Mouse (Mus musculus) heart, embryonic 14.5 days (tissue): ENCODE data around the gene Tcf15. TPM values are rescaled to one million over a fixed set of nuclear protein-coding genes. Genes with fewer than 3 reads are reported as not detected.

Experiments
- ATAC-seq: fragments of 200-750 bp; cut with Nextera tagmentation; 2 replicates; pipeline ENCODE4 v1.8.0; 2017; ENCODE audit warnings: low read depth, moderate TSS enrichment; ENCODE audit not compliant: insufficient number of reproducible peaks, insufficient read depth, low FRiP score
- H3K27ac ChIP-seq, 2 experiments: fragments of 200-500 bp in 1 of 2; fragments of 300-500 bp in 1 of 2; sonication (generic) in 1 of 2; replicated peaks in 1 of 2; 2 replicates each; pipeline ENCODE4 v1.5.1; 2012 to 2014; ENCODE audit warnings: low read depth in 2 of 2, low read length in 2 of 2, control low read depth in 1 of 2, mild to moderate bottlenecking in 1 of 2, mixed read lengths in 1 of 2; ENCODE audit not compliant: control insufficient read depth in 1 of 2, insufficient read depth in 1 of 2
- H3K27me3 ChIP-seq: fragments of 300-500 bp; sonication (generic); 2 replicates; pipeline ENCODE4 v1.6.1; 2014; ENCODE audit warnings: mild to moderate bottlenecking, low read length, control low read depth; ENCODE audit not compliant: control insufficient read depth, insufficient read depth
- H3K36me3 ChIP-seq: fragments of 300-500 bp; sonication (generic); 2 replicates; pipeline ENCODE4 v1.6.1; 2014; ENCODE audit warnings: mild to moderate bottlenecking, control low read depth, low read length, mixed read lengths; ENCODE audit not compliant: control insufficient read depth, insufficient read depth
- H3K4me1 ChIP-seq, 2 experiments: fragments of 200-500 bp in 1 of 2; fragments of 300-500 bp in 1 of 2; sonication (generic) in 1 of 2; 2 replicates each; pipeline ENCODE4 v1.6.1; 2012 to 2014; ENCODE audit warnings: low read length in 2 of 2, control low read depth in 1 of 2, mixed read lengths in 1 of 2; ENCODE audit not compliant: control insufficient read depth in 2 of 2, insufficient read depth in 2 of 2
- H3K4me2 ChIP-seq: fragments of 300-500 bp; sonication (generic); 2 replicates; pipeline ENCODE4 v1.6.1; 2014; ENCODE audit warnings: mild to moderate bottlenecking, low read length
- H3K4me3 ChIP-seq, 2 experiments: fragments of 200-500 bp in 1 of 2; fragments of 300-500 bp in 1 of 2; sonication (generic) in 1 of 2; 2 replicates each; pipeline ENCODE4 v1.5.1; 2012 to 2014; ENCODE audit warnings: low read length in 2 of 2, mild to moderate bottlenecking in 2 of 2, control low read depth in 1 of 2, low read depth in 1 of 2, moderate library complexity in 1 of 2; ENCODE audit not compliant: control insufficient read depth in 1 of 2, insufficient read depth in 1 of 2
- H3K9ac ChIP-seq: fragments of 300-500 bp; sonication (generic); 2 replicates; pipeline ENCODE4 v1.6.1; 2014; ENCODE audit warnings: mild to moderate bottlenecking, low read length
- H3K9me3 ChIP-seq: fragments of 300-500 bp; sonication (generic); 2 replicates; pipeline ENCODE4 v1.6.1; 2016; ENCODE audit warnings: low read length, control low read depth; ENCODE audit not compliant: control insufficient read depth
- WGBS: fragments of 180-500 bp; shearing (Covaris S2); extraction: QIAGEN DNeasy Blood & Tissue Kit; methylation state at CpG from one replicate; pipeline ENCODE4 v1.1.7; 2014; 5-methylcytosine and 5-hydroxymethylcytosine counted together
- polyA plus RNA-seq: library from polyadenylated mRNA; unstranded; fragments of >200 nt; fragmentation: Nextera tagmentation; extraction: Ambion mirVana; gene quantifications from 2 replicates; pipeline ENCODE4 v1.2.1, GENCODE M21; 2014

Tcf15 gene
- polyA plus RNA-seq, 1 experiment from 2014 or later: 16.0 TPM

DNA sequence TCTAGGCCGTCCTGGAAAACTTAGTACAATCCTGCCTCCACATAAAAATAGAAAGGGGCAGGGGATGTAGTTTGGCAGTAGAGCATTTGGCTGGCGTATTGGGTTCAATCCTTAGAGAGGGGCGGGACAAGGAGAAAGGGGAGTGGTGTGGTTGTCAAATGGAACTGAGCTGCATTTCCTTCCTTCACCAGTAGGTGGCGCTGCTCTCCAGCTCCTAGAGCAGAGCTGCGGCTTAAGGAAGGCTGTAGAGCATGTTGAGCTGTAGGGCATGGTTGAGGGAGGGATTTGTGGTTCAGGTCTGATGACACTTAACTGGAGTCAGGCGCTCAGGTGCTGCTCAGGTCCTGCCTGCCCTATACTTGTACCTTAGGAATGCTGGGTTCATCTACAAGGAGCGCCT, 31.4 kb upstream of the Tcf15 start:
- Histone ChIP-seq H3K4me2 (peak overlapping the region; percentile 25; the same call in 1 of the 2 replicates), H3K27ac (no peak overlapping the region), H3K4me1 (peaks cover 2 to 16% of the 10 kb centered on the region in 2 experiments; a peak in 3 of 4 replicates), H3K9ac (no peak overlapping the region), H3K9me3 (no peaks in the 10 kb centered on the region), H3K36me3 (no peaks in the 10 kb centered on the region), H3K27me3 (peaks cover 21% of the 10 kb centered on the region), H3K4me3 (no peak overlapping the region)
- ATAC-seq: peak; percentile 69; the same call in 1 of the 2 replicates
- WGBS: 8% methylated on average over 7 of the region's 7 CpGs

DNA sequence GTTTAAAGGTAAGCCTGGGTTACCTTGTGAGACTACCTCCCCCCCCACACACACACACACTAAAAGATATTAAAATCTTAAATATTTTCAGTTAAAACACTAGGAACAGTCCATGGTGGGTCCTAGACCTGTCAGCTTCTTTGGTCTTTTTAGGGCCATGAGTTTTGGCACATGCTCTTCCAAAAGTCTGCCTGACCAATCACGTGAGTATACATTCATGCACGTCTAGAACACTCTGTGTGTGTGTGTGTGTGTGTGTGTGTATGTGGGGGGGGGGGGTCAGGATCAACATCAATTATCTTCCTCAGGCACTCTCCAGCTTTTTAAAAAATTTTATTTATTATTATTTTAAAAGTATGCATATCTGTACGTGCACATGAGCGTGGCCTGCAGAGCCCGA, 30.9 kb upstream of the Tcf15 start:
- 83% methylated on average over 5 of the region's 5 CpGs for WGBS
- Histone ChIP-seq H3K36me3 (no peaks in the 10 kb centered on the region), H3K9me3 (no peaks in the 10 kb centered on the region), H3K4me1 (peaks cover 2 to 16% of the 10 kb centered on the region in 2 experiments; a peak in 3 of 4 replicates), H3K27me3 (peaks cover 21% of the 10 kb centered on the region), H3K4me3 (no peak overlapping the region), H3K4me2 (no peak overlapping the region), H3K9ac (no peak overlapping the region), H3K27ac (no peak overlapping the region)
- no peak for ATAC-seq

DNA sequence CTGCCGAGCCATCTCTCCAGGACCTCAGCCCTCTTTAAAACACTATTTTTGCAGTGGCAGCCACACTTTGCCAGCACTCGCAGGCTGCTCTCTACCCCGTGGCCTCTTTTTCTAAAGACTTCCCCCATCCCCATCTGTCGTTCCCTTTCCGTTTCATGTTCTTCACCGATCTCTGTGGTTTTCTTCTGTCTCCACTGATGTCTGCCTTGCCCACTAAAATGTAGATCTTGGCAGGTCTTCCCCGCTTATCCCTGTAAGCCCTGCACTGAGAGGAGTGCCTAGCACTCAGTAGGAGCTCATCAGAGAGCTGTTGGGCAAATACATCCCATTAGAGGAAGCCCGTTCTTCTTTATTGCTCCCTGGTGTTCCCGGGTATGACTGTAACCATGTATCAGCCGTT, 30.4 kb upstream of the Tcf15 start:
- no peak overlapping the region for H3K4me3 ChIP-seq
- ATAC-seq: no peak
- no peaks in the 10 kb centered on the region for H3K9me3 ChIP-seq
- H3K4me2 ChIP-seq: no peak overlapping the region
- no peaks in the 10 kb centered on the region for H3K36me3 ChIP-seq
- H3K4me1 ChIP-seq: peaks cover 2 to 16% of the 10 kb centered on the region in 2 experiments; a peak in 3 of 4 replicates
- WGBS: 63% methylated on average over 10 of the region's 10 CpGs
- no peak overlapping the region for H3K9ac ChIP-seq
- peaks cover 21% of the 10 kb centered on the region for H3K27me3 ChIP-seq
- H3K27ac ChIP-seq: no peak overlapping the region

DNA sequence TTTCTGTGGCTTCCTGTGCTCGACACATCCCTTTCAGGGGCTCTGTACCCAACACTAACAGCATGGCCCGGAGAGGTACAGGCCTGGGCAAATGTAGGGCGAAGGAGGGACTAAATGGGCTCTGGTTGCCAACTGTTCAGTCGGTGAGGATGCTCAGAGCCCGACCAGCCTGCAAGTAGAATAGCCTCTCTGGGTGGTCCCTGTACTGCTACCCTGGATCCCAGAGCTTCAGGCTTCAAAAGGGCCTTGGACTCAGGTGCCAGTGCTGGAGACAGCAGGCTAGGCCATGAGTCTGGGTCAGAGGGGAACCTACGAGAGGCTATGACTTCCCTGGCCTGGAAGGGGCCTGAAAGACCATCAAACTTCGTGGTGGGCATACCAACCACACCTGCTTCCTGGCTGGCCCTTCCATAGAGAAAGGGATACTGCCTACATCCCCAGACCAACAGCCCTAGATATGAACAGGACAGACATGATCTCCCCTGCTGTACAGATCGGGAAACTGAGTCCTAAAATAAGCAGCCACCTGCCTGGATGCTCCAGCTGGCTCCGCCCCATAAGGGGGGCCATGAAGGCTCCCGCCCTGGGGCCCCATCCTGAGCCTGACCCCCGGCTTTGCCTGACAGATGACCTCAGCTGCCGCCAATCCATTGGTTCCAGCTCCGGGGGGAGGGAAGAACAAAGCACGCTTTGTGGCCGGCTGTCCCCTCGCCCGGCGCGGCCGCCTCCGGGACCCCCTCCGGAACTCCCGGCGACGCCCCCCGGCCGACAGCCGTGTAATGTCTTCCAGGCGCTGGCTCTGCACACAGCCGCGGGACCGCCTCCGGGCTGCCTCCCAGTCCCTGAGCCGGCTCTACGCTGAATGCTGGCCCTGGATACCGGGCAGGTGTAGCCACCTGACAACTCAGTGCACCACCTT, 29.0 kb upstream of the Tcf15 start:
- no peak for ATAC-seq
- Histone ChIP-seq H3K27ac (no peak overlapping the region), H3K4me3 (peak overlapping the region in 1 of 2 experiments; percentile 21; a peak in 2 of 4 replicates), H3K4me2 (peak overlapping the region; percentile 57), H3K4me1 (peaks cover 2 to 16% of the 10 kb centered on the region in 2 experiments; a peak in 3 of 4 replicates), H3K27me3 (peaks cover 21% of the 10 kb centered on the region), H3K9ac (peak overlapping the region; percentile 46; the same call in 1 of the 2 replicates), H3K36me3 (no peaks in the 10 kb centered on the region), H3K9me3 (no peaks in the 10 kb centered on the region)
- WGBS: 17% methylated on average over 36 of the region's 36 CpGs

DNA sequence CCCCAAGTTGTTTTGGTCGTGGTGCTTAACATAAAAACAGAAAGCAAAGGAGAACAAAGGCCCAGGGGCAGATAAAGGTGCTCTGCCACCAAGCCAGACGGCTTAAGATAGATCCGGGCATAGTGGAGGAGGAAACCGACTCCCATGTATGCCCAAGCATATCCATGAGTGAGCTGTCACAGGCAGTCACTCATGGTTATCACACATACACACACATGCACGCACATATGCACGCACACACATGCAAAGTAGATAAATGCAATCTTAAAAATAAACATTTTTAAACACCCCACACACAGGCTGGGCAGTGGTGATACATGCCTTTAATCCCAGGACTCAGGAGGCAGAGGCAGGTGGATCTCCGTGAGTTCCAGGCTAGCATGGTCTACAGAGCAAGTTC, 25.7 kb upstream of the Tcf15 start:
- Histone ChIP-seq H3K9me3 (no peaks in the 10 kb centered on the region), H3K4me3 (no peak overlapping the region), H3K4me2 (no peak overlapping the region), H3K36me3 (no peaks in the 10 kb centered on the region), H3K4me1 (peaks cover 0 to 8% of the 10 kb centered on the region in 2 experiments; a peak in 3 of 4 replicates), H3K27ac (no peak overlapping the region), H3K27me3 (peaks cover 24% of the 10 kb centered on the region), H3K9ac (no peak overlapping the region)
- ATAC-seq: no peak
- 65% methylated on average over 7 of the region's 7 CpGs for WGBS

DNA sequence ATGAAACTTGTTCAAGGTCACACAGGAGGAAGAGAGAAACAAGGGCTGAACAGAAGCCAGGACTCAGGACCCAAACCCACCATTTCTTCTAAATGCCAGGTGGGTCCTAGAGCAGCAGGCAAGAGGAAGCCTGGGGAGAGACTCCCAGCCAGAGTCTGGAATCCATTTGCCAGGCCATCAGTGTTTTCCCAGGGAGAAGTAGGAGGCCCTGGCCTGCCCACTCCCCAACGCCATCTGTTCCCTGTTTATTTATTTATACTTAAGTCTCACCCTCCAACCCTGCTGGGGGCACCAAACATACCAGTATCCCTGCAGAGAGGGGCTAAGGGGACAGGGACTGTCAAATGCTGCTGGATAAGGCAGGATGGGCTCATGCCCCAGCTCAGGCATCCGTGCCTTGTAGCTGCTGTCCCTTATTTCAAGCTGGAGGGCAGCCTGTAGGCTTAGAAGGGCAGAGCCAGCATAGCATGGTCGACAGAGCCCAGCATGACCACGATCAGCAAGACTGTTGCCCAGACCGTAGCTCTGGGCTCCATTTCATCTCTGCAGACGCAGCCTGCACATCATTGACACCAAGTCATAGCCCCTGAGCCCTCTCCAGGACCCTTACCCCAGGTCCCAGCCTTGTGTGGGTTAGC, 24.0 kb upstream of the Tcf15 start:
- peaks cover 20% of the 10 kb centered on the region for H3K27me3 ChIP-seq
- H3K36me3 ChIP-seq: no peaks in the 10 kb centered on the region
- no peak for ATAC-seq
- H3K4me3 ChIP-seq: no peak overlapping the region
- no peak overlapping the region for H3K9ac ChIP-seq
- peaks cover 0 to 6% of the 10 kb centered on the region in 2 experiments; a peak in 3 of 4 replicates for H3K4me1 ChIP-seq
- H3K4me2 ChIP-seq: no peak overlapping the region
- 37% methylated on average over 6 of the region's 6 CpGs for WGBS
- H3K9me3 ChIP-seq: no peaks in the 10 kb centered on the region
- H3K27ac ChIP-seq: no peak overlapping the region

DNA sequence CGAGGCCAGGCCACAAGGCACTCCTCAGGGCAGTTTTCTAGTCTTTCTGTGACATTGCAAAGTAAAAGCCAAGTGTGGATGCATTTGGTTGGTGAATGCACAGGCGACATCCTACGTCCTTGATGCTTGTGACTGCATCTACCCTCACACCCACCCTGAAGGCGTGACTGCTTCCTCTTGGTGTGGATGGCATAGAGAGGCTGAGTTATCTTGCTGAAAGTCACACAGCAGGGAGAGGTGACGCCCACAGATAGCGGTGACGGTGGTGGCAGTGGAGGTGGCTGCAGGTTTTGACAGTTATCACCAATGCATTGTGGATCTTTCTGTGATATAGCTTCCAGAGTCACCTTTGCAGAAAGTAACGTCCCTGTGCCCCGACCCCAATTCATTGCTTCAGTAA, 20.5 kb upstream of the Tcf15 start:
- no peak overlapping the region for H3K9ac ChIP-seq
- no peak overlapping the region for H3K4me2 ChIP-seq
- 42% methylated on average over 9 of the region's 9 CpGs for WGBS
- no peak overlapping the region for H3K4me3 ChIP-seq
- no peak overlapping the region for H3K27ac ChIP-seq
- no peaks in the 10 kb centered on the region for H3K36me3 ChIP-seq
- ATAC-seq: no peak
- no peaks in the 10 kb centered on the region for H3K4me1 ChIP-seq
- no peaks in the 10 kb centered on the region for H3K9me3 ChIP-seq
- 0 out of 2 replicates have a peak, but pooled peaks cover 3% of the 10 kb centered on the region for H3K27me3 ChIP-seq
